Mouse (Mus musculus): ENCODE measurements at regions not wholly inside any gene's neighbourhood (a gene's known extent, or its start where the extent isn't known, plus 50 kb on each side); places are given as distances from the start of the nearest gene placed in this dataset.

DNA sequence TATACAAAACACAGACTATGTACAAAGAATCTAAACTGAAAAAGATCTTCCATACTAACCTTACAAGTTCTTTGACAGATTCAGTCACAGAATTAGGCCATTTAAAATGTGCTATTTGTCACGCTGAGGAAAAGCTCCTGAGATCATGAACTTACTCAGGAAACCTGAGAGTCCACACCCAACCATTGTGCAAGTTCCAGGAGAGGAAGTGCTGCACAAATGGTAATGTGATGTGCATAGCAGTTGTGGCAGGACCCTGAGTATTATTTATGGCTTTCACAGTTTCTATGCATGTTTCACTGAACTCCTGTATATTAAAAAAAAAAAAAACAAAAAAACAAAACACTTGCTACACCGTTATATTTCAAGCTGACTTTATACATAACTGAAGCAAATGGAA lies 200.2 kb downstream of the Rassf9 start:
- TF ChIP-seq CTCF (IDR thresholded peaks at IDR 0.05; ENCODE audit: low read depth, low read length) = no peak
- TF ChIP-seq POLR2A (IDR thresholded peaks at IDR 0.05; ENCODE audit: borderline replicate concordance, low read depth, low read length) = no peak

Data from bone marrow macrophage, adult 2 months (primary cell).